Mouse (Mus musculus) heart, embryonic 15.5 days (tissue): ENCODE data around the gene Syt1. TPM values are rescaled to one million over a fixed set of nuclear protein-coding genes. Genes with fewer than 3 reads are reported as not detected.

ENCODE experiments used
- ATAC-seq: fragments of 200-750 bp; cut with Nextera tagmentation; replicated peaks from 2 replicates; pipeline ENCODE4 v1.8.0; 2017; ENCODE audit warnings: low read depth, moderate TSS enrichment; ENCODE audit not compliant: insufficient number of reproducible peaks, insufficient read depth, low FRiP score
- H3K27ac ChIP-seq: fragments of 300-500 bp; sonication (generic); 2 replicates; pipeline ENCODE4 v1.5.1; 2015; ENCODE audit warnings: mild to moderate bottlenecking, inconsistent platforms
- H3K27me3 ChIP-seq: fragments of 300-500 bp; sonication (generic); 2 replicates; pipeline ENCODE4 v1.6.1; 2015; ENCODE audit warnings: inconsistent platforms
- H3K36me3 ChIP-seq: fragments of 300-500 bp; sonication (generic); 2 replicates; pipeline ENCODE4 v1.6.1; 2015; ENCODE audit warnings: mild to moderate bottlenecking, inconsistent platforms
- H3K4me1 ChIP-seq: fragments of 300-500 bp; sonication (generic); replicated peaks from 2 replicates; pipeline ENCODE4 v1.6.1; 2015; ENCODE audit warnings: inconsistent platforms
- H3K4me2 ChIP-seq: fragments of 300-500 bp; sonication (generic); 2 replicates; pipeline ENCODE4 v1.6.1; 2015; ENCODE audit warnings: inconsistent platforms, mild to moderate bottlenecking, moderate library complexity
- H3K4me3 ChIP-seq: fragments of 300-500 bp; sonication (generic); 2 replicates; pipeline ENCODE4 v1.5.1; 2015; ENCODE audit warnings: mild to moderate bottlenecking, inconsistent platforms
- H3K9ac ChIP-seq: fragments of 300-500 bp; sonication (generic); 2 replicates; pipeline ENCODE4 v1.6.1; 2015; ENCODE audit warnings: mild to moderate bottlenecking, inconsistent platforms
- H3K9me3 ChIP-seq: fragments of 300-500 bp; sonication (generic); replicated peaks from 2 replicates; pipeline ENCODE4 v1.6.1; 2016; ENCODE audit warnings: inconsistent platforms
- WGBS: fragments of 180-500 bp; shearing (Covaris S2); methylation state at CpG from one replicate; pipeline ENCODE4 v1.1.7; 2015; ENCODE audit warnings: mixed read lengths; 5-methylcytosine and 5-hydroxymethylcytosine counted together
- polyA plus RNA-seq: library from polyadenylated mRNA; unstranded; fragments of >200 nt; fragmentation: Nextera tagmentation; extraction: Ambion mirVana; gene quantifications from 2 replicates; pipeline ENCODE4 v1.2.1, GENCODE M21; 2015

The Syt1 gene
- polyA plus RNA-seq, 1 experiment from 2014 or later: 0.47 TPM

- Histone ChIP-seq H3K36me3 (no peaks in the 10 kb centered on the region), H3K9ac (no peak overlapping the region), H3K9me3 (no peaks in the 10 kb centered on the region), H3K27me3 (no peaks in the 10 kb centered on the region), H3K4me3 (no peak overlapping the region), H3K4me2 (no peak overlapping the region), H3K27ac (no peak overlapping the region), H3K4me1 (0 out of 2 replicates have a peak, but pooled peaks cover 2% of the 10 kb centered on the region)
- no peak for ATAC-seq
- WGBS: 35% methylated on average over 1 of the region's 1 CpGs
Measured at GRCm38 (mm10) chr10:108884520-108884919, 126.3 kb downstream of the Syt1 start.

- Histone ChIP-seq H3K36me3 (no peaks in the 10 kb centered on the region), H3K4me2 (no peak overlapping the region), H3K9me3 (no peaks in the 10 kb centered on the region), H3K9ac (no peak overlapping the region), H3K4me1 (0 out of 2 replicates have a peak, but pooled peaks cover 2% of the 10 kb centered on the region), H3K4me3 (no peak overlapping the region), H3K27ac (no peak overlapping the region), H3K27me3 (no peaks in the 10 kb centered on the region)
- no peak for ATAC-seq
- 85% methylated on average over 2 of the region's 2 CpGs for WGBS
Measured at GRCm38 (mm10) chr10:108880372-108880771, 130.4 kb downstream of the Syt1 start.

GRCm38 (mm10) chr10:108875730-108876129 is 135.1 kb downstream of the Syt1 start:
- no peaks in the 10 kb centered on the region for H3K9me3 ChIP-seq
- no peak overlapping the region for H3K4me3 ChIP-seq
- H3K27ac ChIP-seq: no peak overlapping the region
- H3K4me2 ChIP-seq: no peak overlapping the region
- H3K27me3 ChIP-seq: no peaks in the 10 kb centered on the region
- no peak for ATAC-seq
- H3K36me3 ChIP-seq: no peaks in the 10 kb centered on the region
- no peak overlapping the region for H3K9ac ChIP-seq
- H3K4me1 ChIP-seq: no peaks in the 10 kb centered on the region
- 81% methylated on average over 5 of the region's 5 CpGs for WGBS

- 60% methylated on average over 4 of the region's 4 CpGs for WGBS
- H3K27ac ChIP-seq: no peak overlapping the region
- H3K4me3 ChIP-seq: no peak overlapping the region
- no peaks in the 10 kb centered on the region for H3K9me3 ChIP-seq
- H3K27me3 ChIP-seq: no peaks in the 10 kb centered on the region
- no peak overlapping the region for H3K9ac ChIP-seq
- no peak overlapping the region for H3K4me2 ChIP-seq
- no peaks in the 10 kb centered on the region for H3K4me1 ChIP-seq
- ATAC-seq: no peak
- H3K36me3 ChIP-seq: no peaks in the 10 kb centered on the region
Measured at GRCm38 (mm10) chr10:108874687-108875086, 136.1 kb downstream of the Syt1 start.

- Histone ChIP-seq H3K27me3 (no peaks in the 10 kb centered on the region), H3K4me3 (no peak overlapping the region), H3K4me2 (no peak overlapping the region), H3K36me3 (no peaks in the 10 kb centered on the region), H3K27ac (no peak overlapping the region), H3K9ac (no peak overlapping the region), H3K9me3 (no peaks in the 10 kb centered on the region), H3K4me1 (peaks cover 10% of the 10 kb centered on the region)
- WGBS: 85% methylated on average over 6 of the region's 6 CpGs
- no peak for ATAC-seq
Measured at GRCm38 (mm10) chr10:108872359-108872758, 138.4 kb downstream of the Syt1 start.

- H3K27me3 ChIP-seq: no peaks in the 10 kb centered on the region
- no peaks in the 10 kb centered on the region for H3K36me3 ChIP-seq
- H3K9me3 ChIP-seq: no peaks in the 10 kb centered on the region
- no peak overlapping the region for H3K9ac ChIP-seq
- 82% methylated on average over 4 of the region's 4 CpGs for WGBS
- no peak overlapping the region for H3K4me3 ChIP-seq
- peaks cover 14% of the 10 kb centered on the region for H3K4me1 ChIP-seq
- ATAC-seq: no peak
- H3K27ac ChIP-seq: no peak overlapping the region
- no peak overlapping the region for H3K4me2 ChIP-seq
Measured at GRCm38 (mm10) chr10:108870586-108870985, 140.2 kb downstream of the Syt1 start.

- ATAC-seq: no peak
- H3K27me3 ChIP-seq: no peaks in the 10 kb centered on the region
- H3K4me3 ChIP-seq: no peak overlapping the region
- H3K4me2 ChIP-seq: no peak overlapping the region
- H3K9ac ChIP-seq: no peak overlapping the region
- 68% methylated on average over 4 of the region's 4 CpGs for WGBS
- H3K9me3 ChIP-seq: no peaks in the 10 kb centered on the region
- no peaks in the 10 kb centered on the region for H3K36me3 ChIP-seq
- no peak overlapping the region for H3K27ac ChIP-seq
- peaks cover 14% of the 10 kb centered on the region for H3K4me1 ChIP-seq
Measured at GRCm38 (mm10) chr10:108868136-108868535, 142.6 kb downstream of the Syt1 start.

GRCm38 (mm10) chr10:108867202-108867601 is 143.6 kb downstream of the Syt1 start:
- H3K9me3 ChIP-seq: no peaks in the 10 kb centered on the region
- 42% methylated on average over 6 of the region's 6 CpGs for WGBS
- no peak overlapping the region for H3K4me3 ChIP-seq
- H3K9ac ChIP-seq: no peak overlapping the region
- H3K4me1 ChIP-seq: peaks cover 14% of the 10 kb centered on the region
- ATAC-seq: no peak
- H3K27ac ChIP-seq: no peak overlapping the region
- no peaks in the 10 kb centered on the region for H3K36me3 ChIP-seq
- no peaks in the 10 kb centered on the region for H3K27me3 ChIP-seq
- no peak overlapping the region for H3K4me2 ChIP-seq

GRCm38 (mm10) chr10:108865586-108865985 is 145.2 kb downstream of the Syt1 start:
- Histone ChIP-seq H3K4me1 (peaks cover 14% of the 10 kb centered on the region), H3K4me2 (no peak overlapping the region), H3K27ac (no peak overlapping the region), H3K9ac (no peak overlapping the region), H3K36me3 (no peaks in the 10 kb centered on the region), H3K27me3 (no peaks in the 10 kb centered on the region), H3K4me3 (no peak overlapping the region), H3K9me3 (no peaks in the 10 kb centered on the region)
- ATAC-seq: no peak
- 89% methylated on average over 4 of the region's 4 CpGs for WGBS

- H3K27me3 ChIP-seq: no peaks in the 10 kb centered on the region
- H3K9ac ChIP-seq: no peak overlapping the region
- H3K4me3 ChIP-seq: no peak overlapping the region
- no peak for ATAC-seq
- no peaks in the 10 kb centered on the region for H3K36me3 ChIP-seq
- no peak overlapping the region for H3K4me2 ChIP-seq
- no peaks in the 10 kb centered on the region for H3K4me1 ChIP-seq
- no peaks in the 10 kb centered on the region for H3K9me3 ChIP-seq
- no peak overlapping the region for H3K27ac ChIP-seq
- 84% methylated on average over 6 of the region's 6 CpGs for WGBS
Measured at GRCm38 (mm10) chr10:108855986-108856385, 154.8 kb downstream of the Syt1 start.

- Histone ChIP-seq H3K4me3 (no peak overlapping the region), H3K9me3 (no peaks in the 10 kb centered on the region), H3K27me3 (no peaks in the 10 kb centered on the region), H3K36me3 (no peaks in the 10 kb centered on the region), H3K4me1 (no peaks in the 10 kb centered on the region), H3K27ac (no peak overlapping the region), H3K9ac (no peak overlapping the region), H3K4me2 (no peak overlapping the region)
- 76% methylated on average over 4 of the region's 4 CpGs for WGBS
- ATAC-seq: no peak
Measured at GRCm38 (mm10) chr10:108852757-108853156, 158.0 kb downstream of the Syt1 start.

GRCm38 (mm10) chr10:108837434-108837833 is 173.3 kb downstream of the Syt1 start:
- no peaks in the 10 kb centered on the region for H3K4me1 ChIP-seq
- no peak overlapping the region for H3K27ac ChIP-seq
- H3K36me3 ChIP-seq: no peaks in the 10 kb centered on the region
- ATAC-seq: no peak
- H3K9me3 ChIP-seq: no peaks in the 10 kb centered on the region
- H3K4me3 ChIP-seq: no peak overlapping the region
- no peak overlapping the region for H3K9ac ChIP-seq
- no peaks in the 10 kb centered on the region for H3K27me3 ChIP-seq
- H3K4me2 ChIP-seq: no peak overlapping the region
- 85% methylated on average over 1 of the region's 1 CpGs for WGBS
